Mouse (Mus musculus) left cerebral cortex, postnatal 10 days (tissue): ENCODE measurements around the gene Adam22. TPM values are rescaled to one million over a fixed set of nuclear protein-coding genes. Genes with fewer than 3 reads are reported as not detected.
"Not testable (repeated sequence)": the region's sequence is repeated elsewhere in the genome, so short reads cannot be mapped to it uniquely, and the experiment has no call there.

ENCODE experiments used
- DNase-seq, 2 experiments: peaks; one replicate each; pipeline ENCODE4 v3.0.0; 2021 to 2022; ENCODE audit warnings: low spot score in 2 of 2, mixed read lengths in 1 of 2; ENCODE audit errors: extremely low spot score in 1 of 2
- intact Hi-C: fragments of 180-260 bp; cut with DNase I; formaldehyde crosslinking; loops from one replicate; pipeline ENCODE4 v1.15.1; 2025
- total RNA-seq, 2 experiments: library from RNA; stranded (reverse); gene quantifications; 2 replicates each; pipeline ENCODE4 v1.2.3; 2021

Adam22 gene
- total RNA-seq, 2 experiments from 2014 or later = 207 to 208 TPM

DNA sequence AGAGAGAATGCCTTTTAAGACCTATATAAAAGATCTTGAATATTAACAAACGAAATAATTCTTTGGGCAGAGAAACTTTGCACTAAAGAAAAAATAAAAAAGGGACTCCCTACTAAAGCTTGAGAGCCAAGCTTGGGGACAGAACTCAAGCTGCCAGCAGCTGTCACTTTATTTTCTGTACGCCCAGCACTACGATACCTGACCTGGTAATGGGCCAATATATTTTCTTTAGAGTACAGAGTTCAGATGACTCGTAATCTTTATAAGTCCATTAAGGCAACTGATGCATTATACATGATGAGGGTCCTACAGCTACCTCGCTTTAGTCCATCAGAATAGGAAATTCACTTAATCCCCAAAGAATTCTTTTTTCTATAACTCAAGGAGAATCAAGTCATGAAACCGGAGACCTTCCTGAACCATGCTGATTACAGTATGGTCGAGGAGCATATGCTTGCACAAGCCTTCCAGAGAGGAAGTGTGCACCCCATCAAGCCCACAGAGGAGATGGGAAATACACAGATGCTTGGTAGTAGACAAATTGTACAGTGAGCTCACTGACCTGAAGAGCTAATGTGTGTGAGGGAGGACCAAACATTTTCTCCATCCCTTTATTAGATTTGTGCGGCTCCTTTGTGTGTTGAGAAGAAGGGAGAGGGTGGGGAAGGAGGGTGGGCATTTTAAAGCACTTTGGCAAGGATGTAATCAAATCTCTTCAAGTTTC is 144.2 kb downstream of the Adam22 start:
- DNase-seq = no peak

DNA sequence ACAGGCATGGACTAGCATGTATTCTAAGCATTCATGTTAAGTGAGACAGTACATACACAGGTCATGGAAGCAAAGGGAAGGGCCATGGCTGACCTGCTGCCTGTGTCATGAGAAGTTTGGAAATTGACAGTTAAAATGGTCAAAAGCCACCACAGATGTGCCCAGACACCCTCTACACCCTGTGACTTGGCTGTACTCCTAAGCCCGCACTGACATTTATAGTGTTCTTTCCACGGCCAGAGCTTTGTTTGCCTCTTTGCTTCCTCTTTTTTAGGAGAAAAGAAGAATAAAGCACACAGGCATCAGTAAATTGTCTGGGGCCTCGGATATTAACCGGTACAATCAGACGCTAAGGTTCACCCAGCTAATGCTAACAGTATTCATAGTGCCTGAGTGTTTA is 146.3 kb downstream of the Adam22 start:
- no peak for DNase-seq
- intact Hi-C loops = no loop called here

More for the DNA sequence above, 144.2 kb downstream of the Adam22 start:
- intact Hi-C loops = no loop called here

DNA sequence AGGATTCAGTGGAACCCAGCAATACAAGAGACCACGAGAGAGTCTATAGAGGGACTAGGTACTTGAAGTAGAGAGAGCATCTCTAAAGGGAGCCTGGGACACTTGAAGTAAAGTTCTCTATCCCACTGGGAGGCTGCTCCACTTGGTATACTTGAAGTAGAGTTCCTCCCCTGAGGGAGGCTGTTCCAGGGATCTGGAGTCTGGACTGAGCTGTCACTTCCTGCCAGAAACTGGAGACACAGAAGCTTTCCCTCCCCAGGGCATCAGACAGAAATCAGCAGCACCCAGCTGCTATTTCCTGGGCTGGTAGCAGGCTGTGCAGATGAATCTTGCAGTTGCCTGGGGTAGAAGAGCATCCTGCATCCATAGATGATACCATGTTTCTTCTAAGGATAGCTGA is 152.1 kb downstream of the Adam22 start:
- intact Hi-C loops = no loop called here
- DNase-seq = no peak

DNA sequence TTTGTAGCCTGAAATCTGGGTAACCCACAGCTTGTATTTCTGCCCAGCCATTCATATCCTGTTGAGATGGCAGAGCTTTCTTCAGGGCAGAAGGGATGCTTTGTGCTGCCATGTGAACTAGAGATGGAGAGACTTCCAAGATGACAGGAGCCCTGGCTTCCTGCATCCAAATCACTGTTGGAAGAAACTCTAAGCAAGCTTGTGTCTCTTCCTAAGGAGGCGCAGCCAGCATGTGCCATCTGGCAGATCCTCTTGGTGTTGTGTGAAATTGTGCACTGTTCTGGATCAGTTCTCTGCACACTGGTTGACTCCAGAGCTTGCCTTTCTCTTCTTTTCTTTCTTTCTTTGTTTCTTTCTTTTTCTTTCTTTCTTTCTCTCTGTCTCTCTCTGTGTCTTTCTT is 183.0 kb downstream of the Adam22 start:
- intact Hi-C loops, DNase-seq: not testable (repeated sequence)

DNA sequence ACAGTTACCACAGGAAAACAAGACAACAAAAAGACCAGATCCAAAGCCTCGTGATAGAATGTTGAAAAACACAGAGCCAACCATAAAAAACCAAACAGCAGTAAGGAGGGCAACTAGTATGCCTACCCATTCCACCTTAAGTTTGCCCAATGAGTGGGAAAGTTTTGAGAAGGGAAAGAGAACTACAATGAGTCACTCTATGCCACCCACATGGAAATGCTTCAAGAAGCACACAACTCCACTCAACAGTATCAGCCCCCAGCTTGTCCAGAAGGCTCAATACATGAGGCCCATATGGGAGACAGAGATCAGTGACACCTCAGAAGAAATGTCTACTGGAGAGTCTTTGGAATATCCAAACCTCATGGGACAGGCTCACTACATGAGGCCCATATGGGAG is 187.3 kb downstream of the Adam22 start:
- intact Hi-C loops = no loop called here
- no peak for DNase-seq

DNA sequence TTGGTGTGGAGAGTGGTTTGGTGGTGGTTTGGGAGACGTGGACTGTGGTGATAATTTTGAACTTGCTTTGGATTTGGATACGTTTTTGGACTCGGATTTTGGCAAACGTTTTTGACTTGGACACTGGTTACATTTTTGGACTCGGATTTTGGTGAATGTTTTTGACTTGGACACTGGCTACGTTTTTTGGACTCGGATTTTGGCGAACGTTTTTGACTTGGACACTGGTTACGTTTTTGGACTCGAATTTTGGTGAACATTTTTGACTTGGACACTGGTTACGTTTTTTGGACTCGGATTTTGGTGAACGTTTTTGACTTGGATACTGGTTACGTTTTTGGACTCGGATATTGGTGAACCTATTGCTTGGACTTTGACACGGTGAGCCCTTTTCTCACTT is 189.8 kb downstream of the Adam22 start:
- no peak for DNase-seq
- intact Hi-C loops = no loop called here

DNA sequence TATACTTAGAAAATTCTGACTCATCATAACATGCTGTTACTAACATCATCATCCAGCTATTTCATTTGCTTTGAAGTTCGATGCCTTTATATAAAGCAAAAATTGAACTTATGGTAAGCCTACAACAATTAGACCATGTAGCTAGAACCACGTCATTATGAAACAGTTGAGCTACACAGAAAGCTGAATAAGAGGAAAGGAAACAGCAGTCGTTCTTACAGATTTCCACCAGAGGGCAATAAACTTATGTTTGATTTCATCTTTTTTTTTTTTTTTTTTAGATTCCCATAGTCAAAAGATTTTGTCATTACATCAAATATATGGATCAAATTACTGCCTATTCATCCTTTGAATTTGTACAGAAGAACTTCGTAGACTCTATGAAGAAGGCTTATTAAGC is 203.2 kb downstream of the Adam22 start:
- DNase-seq = no peak
- intact Hi-C loops = loop anchor here (5.0 kb wide), 1 partner anchor 203 kb away; the partner anchor contains the start of gene Adam22

DNA sequence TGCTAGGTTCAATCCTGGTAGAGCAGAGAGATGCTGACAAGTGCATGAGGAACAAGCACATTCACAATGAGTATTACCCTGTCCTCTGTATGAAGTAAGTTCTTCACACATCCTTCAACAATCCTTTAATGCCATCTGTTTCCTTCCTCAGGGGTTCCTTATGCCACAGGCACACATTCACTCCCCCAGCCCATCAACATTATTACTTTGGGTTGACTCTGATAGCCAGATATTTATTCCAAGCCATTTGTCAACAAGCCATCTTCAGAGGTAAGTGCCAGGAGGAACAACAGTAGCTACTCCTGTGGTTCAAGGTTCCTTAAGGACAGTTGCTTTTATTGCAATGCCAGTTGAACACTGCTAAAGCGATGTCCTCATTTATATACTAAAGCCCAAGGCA is 216.3 kb downstream of the Adam22 start:
- DNase-seq = no peak
- intact Hi-C loops = no loop called here

DNA sequence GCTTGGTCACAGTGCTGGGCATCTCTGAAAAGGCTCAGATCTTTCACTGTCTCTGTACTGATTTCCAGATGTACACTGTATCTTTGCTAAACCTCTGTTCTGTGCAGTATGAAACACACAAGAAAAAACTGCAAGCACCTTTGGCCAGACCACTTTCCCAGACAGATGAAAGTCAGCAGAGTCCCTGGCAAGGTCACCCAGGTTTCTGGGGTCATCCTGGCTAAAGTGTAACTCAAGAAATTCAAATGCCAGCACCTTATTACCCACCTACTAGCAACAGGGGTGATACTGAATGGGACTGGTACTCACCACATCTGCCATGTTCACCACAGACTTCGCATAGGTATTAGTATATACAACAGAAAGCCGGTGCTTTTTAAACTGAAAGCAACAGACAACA is 221.8 kb downstream of the Adam22 start:
- no peak for DNase-seq
- intact Hi-C loops = no loop called here

DNA sequence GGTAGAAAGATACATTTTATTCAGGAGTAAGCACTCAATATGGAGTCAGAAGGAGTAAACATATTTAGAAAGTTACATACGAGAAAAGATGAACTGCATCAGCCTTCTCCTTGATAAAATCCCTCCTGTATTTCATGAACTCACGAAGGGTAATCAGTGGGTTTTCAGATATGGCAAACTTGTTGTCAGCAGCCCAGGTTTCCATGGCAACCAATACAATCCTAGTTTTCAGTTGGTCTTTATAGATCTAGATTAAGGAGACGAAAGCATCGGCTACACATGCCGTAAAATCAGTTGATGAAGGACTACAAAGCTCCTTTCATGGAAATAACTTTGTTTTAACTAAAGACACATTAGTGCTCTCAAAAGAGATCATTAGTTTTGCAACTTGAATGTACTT is 222.5 kb downstream of the Adam22 start:
- intact Hi-C loops = no loop called here

DNA sequence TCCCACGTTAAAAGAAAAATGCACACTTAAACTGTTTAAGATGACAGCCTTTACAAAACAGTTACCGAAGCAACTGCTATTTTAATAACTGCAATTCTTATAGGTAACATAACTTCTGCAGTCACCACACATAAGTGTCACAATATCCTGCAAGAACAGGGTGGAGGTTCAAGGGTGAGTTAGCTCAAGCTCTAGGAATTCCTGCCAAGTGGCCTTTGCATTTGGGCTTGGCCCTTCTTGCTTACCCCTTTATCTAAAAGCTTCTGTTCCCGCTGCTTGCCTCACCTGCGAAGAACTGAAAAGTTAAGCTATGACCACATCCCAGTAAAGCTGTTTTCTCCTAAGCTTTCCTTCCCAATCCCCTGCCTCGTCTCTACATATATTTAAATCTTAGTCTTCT is 235.4 kb downstream of the Adam22 start:
- intact Hi-C loops = no loop called here
- DNase-seq = no peak

More for the DNA sequence above, 222.5 kb downstream of the Adam22 start:
- DNase-seq = peak in 1 of 2 experiments; percentile 36

DNA sequence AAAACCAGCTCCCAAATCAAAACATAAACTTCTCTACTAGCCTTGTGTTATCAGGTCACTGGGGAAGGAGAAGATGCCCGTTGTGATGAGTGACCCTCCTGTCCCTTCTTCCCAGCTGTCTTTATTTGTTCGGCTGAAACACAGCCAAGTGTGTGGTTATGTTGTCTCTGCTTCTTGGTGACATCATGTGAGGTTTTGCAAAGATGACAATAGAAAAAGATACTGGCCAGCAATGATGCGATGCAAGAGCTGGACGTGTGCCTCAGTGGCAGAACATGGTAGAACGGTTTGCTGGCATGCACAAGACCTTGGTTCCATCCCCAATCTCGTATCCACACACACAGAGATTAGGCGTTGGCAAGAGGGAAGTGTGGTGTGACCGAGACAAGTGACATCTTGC is 236.0 kb downstream of the Adam22 start:
- intact Hi-C loops = no loop called here
- no peak for DNase-seq

DNA sequence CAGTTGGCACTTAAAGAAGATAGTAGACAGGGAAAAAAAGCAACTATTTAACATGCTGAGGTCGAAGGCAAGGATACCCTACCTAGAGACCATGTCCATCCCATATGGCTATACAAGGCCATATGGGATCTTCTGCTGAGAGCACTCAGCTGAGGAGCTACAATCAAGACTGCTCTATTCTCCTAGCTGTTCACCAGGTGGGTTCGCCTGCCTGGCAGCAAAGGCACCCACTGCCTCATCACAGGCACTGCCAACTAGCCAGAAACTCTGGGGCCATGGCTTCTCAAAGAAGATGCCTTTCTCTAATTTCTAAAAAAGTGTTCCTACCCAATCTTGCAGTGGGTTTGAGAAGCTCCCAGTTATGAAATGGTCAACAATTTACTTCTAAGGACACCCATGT is 238.2 kb downstream of the Adam22 start:
- intact Hi-C loops = no loop called here
- DNase-seq = no peak

DNA sequence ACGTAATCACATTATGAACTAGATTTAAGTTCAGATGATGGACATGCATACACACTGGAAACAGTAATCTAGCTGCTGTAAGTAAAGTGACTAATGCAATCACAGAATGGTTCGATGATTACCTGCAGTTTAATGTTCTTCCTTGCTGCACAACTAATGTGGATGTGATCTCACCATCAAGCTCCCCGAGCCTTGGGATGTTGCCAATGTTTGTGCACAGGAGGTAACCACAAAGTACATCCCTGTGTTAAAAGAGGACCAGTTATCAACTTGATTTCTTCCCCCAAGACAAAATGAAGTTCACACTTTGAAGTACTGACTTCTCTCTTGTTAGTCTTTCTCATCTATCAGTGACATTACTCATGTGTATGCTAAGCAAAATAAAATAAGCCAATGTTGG is 247.0 kb downstream of the Adam22 start:
- DNase-seq = no peak
- intact Hi-C loops = no loop called here

DNA sequence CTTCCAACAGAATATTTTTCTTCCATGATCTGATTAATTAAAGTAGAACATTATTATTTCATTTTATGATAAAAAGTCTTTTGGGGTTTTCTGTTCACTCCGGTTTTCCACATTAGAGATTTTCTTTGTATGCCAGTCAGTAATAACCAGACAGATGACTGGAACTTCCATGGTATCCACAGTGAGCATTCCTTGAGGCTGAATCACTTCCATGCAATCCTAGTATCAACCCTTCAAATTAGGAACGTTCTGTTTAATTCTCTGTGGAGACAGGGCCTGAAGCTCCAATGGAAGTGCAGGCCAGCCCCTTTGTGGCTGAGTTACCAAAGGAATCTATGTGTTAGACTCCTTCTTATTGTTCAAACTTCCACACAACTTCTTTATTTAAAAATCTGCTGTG is 247.9 kb downstream of the Adam22 start:
- no peak for DNase-seq
- intact Hi-C loops = no loop called here

DNA sequence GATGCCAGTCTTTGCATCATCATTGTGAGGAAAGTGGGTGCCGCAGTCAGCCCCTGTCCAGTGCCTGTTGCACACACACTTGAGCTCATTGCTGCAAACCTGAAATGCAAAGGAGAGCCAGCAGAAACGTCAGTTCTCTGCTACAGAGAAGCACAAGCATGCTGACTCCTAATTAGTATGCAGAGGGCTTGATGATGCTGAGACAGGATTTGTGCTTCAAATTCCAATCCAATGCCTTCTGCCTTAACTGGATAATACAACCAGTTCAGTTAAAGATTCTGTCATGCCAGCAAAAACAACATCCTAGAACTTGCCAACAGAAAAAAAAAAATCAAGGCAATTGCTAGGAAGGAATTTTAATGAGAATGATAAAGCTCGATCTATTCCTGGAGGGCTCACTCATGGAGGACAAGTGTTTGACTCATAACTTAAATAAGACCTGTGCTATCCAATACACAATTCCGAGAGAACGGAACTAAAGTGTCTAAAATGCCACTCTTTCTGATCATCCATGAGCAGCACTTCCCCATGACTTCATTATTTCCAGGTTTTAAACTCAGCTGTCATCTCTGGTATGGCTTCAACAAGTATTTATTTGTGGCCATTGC is 251.3 kb downstream of the Adam22 start:
- intact Hi-C loops = no loop called here

DNA sequence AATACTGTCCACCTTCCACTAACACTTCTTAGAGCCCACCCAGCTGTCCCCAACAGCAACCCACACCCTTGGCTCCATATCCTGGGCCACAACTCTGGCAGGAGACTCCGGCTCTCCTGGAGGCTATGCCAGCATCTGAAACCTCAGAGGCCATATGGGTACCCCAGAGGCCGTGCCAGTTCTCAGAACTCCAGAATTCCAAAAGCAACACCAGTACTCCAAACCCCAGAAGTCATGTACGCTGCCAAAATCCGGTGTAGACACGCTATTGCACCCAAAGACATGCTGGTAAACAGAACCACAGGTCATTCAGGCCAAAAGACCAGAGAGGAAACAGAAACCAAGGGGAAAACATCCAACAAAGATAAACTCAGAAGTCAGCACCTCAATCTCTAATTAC is 255.7 kb downstream of the Adam22 start:
- no peak for DNase-seq
- intact Hi-C loops = no loop called here

More for the DNA sequence above, 251.3 kb downstream of the Adam22 start:
- no peak for DNase-seq

DNA sequence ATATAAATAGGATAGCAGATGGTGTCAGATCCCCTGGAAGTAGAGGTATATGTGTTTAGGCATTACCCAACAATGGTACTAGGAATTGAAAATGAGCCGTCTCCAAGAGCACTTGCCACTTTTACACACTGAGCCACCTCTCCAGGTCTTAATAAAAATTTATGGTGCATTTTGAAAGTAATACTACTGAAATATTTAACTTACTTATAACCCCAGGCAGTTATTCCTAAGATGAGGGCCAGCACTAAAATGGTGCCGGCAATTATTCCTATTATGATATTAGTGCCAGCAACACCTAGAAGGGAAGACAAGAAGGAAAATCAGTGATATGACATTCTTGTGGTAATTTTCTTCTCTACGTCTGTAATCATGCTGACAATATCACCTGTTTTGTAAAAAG is 256.3 kb downstream of the Adam22 start:
- intact Hi-C loops = no loop called here
- DNase-seq = no peak

DNA sequence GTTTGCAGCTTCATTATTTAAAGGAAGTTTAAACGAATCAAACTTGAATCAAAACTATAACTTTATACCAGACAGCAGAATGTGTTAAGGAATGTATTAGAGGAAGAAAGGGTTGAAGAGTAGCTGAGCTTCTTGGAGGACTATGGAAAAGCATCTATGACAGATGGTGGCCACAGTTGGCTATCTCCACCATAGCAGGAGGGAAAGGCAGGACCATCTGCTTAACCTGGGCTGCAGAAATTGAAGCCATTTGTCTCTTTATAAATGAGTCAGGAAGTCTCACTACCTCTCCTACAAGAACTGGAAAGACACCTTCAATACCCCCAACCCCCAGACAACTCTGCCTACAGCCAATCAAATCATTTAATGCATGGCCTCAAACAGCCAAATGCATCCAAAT is 272.3 kb downstream of the Adam22 start:
- DNase-seq = no peak

DNA sequence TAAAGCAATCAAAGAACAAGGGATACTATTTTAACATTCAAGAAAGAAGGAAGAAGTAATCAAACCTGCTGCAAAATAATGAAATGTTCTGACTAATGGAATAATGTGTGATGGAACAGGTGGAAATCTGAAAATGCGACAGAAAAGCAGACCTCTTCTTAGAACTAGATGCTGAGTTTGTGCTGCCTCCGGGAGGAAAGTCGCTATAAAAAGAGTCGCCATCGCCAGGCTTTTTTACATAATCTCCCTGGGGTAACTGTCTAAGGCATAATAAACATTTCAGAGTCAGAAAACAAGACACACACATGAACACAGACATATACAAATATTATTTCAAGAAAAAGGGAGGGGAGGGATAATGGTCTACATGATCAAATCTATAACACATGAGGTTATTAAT is 273.0 kb downstream of the Adam22 start:
- intact Hi-C loops = no loop called here
- no peak for DNase-seq

More for the DNA sequence above, 272.3 kb downstream of the Adam22 start:
- intact Hi-C loops = no loop called here

DNA sequence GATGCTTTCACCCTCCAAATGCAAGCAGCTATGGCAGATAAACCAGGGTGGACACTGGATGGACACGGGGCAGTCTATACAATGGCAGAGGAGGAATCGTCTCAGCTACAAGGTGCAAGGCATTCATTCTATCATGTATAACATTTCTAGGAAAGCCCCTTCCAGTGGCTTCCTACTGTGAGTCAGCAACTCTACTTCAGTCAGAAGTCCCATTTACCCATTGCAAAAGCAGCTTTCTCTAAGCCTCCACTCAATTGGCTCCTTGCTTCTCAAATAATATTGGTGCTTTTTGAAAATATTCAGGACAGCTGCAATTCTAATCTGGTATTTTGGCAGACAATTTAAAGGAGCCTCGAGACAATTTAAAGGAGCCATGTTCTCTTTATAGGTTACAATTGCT is 279.8 kb downstream of the Adam22 start:
- DNase-seq = no peak
- intact Hi-C loops = no loop called here
